Mouse (Mus musculus) urinary bladder, postnatal 14 days (tissue): Measurements from ENCODE around the gene Magi2.
"Not testable (repeated sequence)": the region's sequence is repeated elsewhere in the genome, so short reads cannot be mapped to it uniquely, and the experiment has no call there.

ENCODE experiments used
- DNase-seq: peaks from one replicate; pipeline ENCODE4 v3.0.0; 2021; ENCODE audit warnings: low spot score

Magi2 gene

DNA sequence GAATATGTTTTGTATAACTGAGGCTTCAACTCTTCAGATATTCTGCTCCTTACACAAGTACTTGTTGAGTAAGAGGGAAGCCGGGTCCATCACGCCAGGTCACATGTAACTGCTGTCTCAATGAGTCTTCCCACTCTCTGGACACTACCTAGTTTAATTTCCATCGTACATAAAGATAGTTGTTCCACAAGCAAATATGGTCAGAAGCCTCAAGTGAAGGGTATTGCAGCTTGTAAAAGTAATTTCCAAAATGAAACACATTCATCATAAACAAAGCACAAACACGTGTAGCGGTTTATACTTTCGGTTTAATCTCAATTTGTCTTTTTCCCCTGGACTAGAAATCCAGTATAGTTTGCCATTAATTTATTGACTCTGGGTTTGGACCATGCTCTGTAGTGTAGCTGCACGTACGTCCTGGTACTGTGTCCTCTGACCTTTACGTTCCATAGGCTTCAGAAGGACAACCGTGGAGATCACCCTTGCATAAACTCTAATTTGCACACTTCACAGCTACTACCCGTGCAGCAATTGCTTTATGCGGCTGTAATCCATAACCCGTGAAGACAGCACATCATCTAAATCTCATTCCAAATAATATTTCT is 1477.2 kb downstream of the Magi2 start:
- DNase-seq = no peak

DNA sequence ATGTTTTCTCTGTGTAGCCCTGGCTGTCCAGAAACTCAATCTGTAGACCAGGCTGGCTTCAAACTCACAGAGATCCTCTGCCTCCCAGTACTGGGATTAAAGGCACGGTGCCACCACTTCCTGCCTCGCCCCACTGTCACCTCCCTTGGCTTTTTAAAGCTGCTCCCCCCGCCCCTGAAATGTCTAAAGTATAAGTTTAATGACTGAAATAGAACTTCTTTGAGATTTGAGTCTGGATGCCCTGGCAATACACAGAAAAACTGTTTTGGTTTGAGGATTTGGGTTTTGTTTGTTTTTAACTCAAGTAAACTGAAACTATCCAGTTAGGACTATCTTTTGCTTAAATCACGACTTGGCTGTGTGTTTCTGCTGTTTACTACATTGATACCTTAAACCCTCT is 1478.0 kb downstream of the Magi2 start:
- DNase-seq = no peak

DNA sequence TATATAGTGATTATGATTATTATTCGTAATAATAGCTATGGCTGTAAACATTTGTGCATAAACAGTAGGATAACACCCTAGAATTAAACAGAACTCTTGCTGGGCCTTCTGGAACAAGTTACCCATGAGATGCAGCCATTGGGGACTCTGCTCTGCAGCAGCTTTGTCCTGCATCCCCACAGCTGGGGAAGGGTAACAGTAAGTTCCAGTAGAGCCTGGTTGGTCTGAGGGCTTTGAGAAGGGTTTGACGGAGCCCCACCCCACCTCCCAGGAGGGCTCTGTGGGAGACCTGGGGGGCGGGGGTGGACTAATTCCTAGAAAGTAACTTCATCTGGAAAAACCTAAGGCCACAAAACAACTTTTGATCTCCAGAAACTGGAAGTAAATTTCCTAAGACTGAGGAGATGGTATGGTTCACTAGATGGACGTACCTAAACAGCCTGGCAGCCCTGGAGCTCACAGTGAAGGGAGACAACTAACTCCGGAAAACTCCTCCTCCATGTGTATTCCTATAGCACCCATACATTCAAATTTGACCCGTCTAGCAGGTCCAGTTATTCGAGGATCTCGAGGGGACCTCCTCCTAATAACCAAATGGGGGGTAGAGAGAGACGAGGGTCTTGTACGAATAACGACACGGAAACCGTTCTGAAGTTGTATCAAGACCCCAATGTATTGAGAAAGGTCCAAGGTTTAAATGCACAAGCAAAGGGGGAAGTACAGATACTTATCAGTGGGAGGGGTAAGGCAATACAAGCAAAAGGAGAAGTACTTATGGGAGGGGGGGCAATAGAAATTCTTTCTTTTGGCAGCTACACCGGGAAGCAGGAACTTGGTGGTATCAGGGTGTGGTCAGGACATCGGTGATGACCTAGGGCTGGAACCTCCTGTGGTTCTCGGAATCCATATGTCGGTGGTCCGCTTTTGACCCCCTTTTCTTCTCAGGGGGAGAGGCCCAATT is 1479.8 kb downstream of the Magi2 start:
- not testable (repeated sequence) for DNase-seq

DNA sequence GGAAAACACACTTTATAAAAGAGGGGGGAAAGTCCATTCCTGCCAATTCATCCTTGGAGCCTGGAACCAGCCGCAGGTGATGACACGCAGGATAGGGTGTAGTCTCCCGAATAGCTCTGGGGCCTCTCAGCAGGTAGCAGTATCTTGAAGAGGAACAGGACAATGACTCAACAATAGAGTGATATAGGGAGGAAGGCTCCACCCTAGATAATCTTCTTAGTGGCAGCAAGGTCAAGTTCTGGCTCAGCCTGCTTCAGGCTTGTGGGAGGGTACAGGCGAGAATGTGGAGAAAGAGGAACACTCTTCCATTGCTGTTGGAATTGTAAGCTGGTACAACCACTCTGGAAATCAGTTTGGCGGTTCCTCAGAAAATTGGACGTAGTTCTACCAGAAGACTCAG is 1484.0 kb downstream of the Magi2 start:
- DNase-seq = not testable (repeated sequence)

DNA sequence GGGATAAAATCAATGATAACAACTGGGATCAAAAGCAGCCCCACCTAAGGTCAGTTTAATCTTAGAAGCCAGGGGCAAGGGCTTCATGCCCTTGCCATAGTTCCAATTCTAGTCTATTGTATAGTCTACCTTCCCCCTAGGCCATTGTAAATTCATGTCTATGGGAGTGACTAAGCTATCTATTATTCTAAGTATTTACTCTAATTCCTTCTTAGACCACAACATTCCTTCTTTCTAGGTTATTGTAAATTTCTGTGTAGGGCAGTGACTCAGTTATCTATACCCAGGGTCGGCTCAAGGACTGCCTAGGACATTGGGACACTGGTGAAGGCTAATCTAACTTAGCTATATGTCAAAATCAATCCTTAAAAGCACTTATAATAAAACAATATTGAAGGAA is 1487.8 kb downstream of the Magi2 start:
- DNase-seq = not testable (repeated sequence)

DNA sequence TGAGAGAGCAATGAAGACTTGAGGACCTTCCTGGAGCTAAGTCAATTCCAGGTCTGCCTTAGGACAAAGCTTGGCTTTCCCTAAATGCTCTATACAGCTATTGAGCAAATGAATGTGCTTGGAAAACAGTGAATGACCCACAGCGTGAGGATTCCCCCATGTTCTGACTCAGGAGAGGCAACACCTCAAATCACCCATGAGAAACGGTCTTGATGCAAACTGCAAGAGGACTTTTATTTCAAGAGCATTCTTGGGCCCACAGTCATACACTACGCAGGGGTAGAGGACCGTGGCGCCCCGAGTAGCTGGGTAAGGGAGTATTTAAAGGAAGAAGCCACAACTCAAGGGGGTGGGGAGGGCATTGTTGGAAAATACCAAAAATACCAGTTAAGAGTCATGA is 1489.1 kb downstream of the Magi2 start:
- DNase-seq = not testable (repeated sequence)

DNA sequence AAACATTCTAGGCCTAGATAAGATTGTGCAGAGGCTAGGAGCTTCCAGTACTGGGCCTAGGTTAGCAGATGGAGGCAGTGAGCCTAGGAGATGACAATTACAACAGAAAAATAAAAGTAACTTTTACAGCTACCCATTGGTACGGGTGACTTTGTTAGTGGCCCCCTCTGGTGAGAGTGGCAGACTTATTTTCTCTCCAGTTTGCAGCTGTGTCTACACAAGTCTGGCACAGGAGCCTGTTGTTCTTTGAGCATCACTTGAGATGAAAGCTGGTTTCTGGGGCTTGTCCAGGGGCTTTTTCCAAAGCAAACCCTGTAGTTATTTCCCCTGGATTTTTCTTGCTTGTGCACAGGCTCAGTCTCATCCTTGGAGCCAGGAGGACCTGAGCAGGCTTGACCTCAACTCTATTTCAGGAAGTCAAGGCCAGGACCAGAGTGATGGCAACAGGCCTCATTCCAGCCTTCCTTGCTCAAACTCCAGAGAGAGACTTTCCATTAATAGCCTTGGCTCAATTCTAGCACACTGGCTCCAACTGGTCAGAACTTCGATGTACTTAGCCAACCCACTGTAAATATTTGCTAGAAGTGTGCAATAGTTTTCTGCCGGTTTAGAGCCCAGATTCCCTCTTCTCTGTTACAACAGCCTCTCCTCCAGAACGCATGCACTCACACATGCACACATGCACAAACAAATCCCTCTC is 1493.5 kb downstream of the Magi2 start:
- DNase-seq = peak; percentile 38

DNA sequence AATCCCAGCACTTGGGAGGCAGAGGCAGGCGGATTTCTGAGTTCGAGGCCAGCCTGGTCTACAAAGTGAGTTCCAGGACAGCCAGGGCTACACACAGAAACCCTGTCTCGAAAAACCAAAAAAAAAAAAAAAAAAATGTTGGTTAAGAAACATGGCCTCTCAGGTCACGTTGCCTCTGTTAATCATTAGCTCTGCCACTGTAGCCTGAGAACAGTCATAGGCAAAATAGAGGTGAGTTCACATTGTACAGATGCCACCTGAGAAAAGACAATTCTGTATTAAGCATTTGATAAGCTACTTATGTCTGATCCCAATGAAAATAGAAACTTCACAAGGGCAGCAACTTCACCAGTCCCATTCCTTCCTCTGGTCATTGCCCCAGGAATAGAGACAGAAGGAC is 1496.4 kb downstream of the Magi2 start:
- not testable (repeated sequence) for DNase-seq

DNA sequence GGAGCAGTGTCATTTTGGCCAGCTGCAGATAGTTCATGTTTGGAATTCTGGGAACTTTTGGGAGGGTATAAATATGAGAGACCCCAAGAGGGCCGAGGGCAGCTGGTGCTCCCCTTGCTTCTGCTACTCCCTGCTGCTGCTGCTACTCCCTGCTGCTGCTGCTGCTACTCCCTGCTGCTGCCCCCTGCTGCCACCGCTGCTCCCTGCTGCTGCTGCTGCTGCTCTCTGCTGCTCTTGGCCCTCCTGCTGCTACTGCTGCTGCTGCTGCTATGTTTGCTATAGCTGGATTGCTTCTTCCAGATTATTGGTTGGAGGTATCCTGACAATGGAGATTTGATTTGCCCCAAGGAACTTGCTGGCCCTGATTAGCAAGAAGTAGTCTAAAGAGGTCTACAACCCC is 1512.0 kb downstream of the Magi2 start:
- no peak for DNase-seq

DNA sequence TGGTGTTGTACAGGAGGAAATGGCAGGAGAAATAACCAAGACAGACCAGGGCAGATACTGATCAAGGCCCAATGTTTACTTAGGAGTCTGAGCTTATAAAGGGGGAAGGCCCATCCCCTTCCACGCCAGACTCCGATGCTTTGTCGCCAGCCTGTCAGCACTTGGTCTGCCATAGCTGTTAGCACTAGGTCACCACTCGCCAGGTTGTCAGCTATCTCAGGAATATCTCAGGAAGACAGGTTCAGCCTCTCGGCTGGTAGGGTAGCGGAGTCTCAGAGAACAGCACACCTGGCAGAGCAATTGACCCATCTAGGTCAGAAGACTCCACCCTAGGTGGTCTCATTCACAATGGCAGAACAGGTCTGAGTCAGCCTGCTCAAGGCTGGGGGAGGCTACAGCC is 1514.4 kb downstream of the Magi2 start:
- no peak for DNase-seq

DNA sequence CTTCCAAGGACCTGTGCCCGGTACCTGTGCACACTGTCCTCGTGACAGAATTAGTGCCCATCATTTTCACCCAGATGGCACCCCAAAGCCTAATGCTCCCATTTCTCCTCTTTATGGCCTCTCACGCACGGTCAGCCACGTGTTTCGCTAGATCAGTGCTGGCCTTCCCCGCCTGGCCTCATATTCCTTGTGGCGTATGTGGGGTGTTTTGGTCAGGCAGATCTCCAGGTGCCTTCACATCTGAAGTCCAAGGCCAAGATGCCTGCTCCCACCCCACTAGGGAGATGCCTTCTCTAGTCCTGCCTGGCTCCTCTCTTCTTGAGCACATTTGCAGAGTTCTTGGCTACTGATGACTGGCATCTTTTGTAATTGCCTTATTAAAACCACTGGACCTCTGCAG is 1515.1 kb downstream of the Magi2 start:
- no peak for DNase-seq

DNA sequence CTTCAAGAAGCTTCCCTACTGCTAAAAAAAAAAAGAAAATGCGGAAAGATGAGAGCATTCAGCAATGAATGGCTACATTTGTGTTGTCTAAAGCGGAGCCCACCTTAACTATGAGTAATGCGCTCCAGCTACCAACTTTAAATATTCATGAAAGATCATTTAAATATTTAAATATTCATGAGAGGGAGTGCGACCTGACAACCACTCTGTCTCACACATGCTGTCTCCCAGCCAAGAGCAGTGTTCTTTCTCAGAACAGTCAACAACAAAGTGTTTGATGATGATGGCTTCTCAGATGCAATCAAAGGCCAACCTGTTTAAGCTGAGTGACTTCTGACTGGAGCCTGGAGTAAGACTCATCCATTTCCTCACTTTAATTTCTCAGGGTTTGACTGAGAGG is 1521.3 kb downstream of the Magi2 start:
- DNase-seq = no peak

DNA sequence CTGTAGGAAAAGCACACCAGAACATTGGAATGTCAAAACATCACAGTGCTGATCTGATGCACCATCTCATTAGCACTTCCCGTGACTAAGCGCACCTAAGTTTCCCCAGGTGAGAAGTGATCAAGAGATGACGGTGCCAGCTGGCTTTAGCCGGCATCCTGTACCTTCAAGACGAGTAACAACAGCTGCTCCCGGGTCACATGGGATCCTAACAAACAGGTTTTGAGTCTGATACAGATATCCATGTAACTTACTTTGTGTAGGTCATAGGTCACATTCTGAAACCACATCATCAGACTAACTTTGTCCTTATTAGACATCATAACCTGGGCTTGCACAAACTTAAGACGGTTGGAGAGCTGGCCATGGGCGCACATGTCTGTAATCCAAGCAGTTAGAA is 1522.0 kb downstream of the Magi2 start:
- no peak for DNase-seq

DNA sequence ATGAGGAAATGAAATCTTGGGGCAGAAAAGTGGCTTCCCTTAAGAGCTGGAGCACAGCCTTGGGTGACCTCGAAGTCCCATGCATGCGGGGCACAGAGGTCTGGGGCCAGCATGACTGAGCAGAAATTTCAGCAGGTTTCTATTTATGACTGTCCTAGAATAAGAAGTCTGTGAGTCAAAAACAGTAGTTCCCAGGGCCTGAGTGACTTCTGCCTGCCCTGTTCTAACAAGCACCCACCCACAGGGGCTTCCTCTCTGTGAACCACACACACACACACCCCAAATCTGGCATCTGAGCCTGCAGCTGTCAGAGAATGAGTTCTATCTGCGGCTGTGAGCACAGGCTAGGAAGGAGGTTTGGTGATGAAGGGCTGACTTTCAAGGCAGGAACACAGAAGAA is 1522.7 kb downstream of the Magi2 start:
- DNase-seq = no peak

DNA sequence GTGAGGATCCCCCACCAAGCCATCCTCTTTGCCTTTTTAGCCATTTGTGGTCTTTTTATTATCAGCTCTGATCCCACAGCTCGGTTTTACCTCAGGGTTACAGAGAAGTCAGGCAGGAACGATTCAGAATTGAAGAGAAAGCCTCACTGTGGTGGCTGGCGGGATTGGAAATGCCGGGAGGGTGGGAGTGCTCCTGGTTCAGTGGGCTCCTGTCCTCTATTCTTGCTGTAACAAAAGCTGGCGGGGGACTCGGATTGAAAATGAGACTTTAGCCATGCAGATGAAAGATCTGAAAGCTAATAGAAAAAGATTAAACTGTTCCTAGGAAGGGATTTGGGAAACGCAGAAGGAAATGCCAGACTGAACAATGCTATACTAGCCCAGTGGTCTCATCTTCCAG is 1524.2 kb downstream of the Magi2 start:
- no peak for DNase-seq

DNA sequence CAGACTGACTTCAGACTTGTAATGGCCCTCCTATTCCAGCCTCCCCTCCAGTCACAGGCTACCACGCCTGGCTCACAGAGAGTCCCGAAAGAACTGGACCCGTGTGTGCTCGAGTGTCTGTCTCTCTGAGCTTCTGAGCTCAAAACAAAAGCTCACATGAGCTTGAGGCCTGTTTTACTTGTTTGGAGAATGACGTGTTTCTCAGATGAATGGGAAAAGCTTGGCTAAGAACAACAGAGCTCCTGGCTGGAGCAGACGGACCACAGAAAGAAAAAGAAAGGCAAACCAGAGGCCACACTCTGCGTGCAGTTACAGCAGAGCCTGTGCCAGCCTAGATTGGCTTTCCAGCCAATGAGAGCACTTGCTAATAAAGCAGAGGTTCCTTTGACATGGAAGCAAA is 1524.9 kb downstream of the Magi2 start:
- DNase-seq = no peak

DNA sequence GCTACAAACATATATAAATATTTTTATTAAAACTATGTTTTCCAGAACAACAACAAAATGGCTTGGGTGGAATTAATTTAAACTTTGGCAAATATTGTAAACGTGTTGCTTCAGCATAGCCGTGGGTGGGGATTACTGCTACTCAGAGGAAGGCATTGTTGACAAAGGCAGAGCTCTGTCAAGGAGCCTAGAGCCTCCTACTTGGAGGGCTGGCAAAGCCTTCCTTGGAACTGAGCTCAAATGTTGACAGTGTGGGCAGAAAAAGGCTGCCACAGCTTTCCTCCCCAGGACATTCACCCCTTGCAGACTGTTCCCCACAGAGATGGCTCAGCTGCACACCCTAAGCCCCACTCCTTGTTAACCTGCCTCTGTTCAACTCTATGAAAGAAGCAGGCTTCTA is 1526.3 kb downstream of the Magi2 start:
- no peak for DNase-seq

DNA sequence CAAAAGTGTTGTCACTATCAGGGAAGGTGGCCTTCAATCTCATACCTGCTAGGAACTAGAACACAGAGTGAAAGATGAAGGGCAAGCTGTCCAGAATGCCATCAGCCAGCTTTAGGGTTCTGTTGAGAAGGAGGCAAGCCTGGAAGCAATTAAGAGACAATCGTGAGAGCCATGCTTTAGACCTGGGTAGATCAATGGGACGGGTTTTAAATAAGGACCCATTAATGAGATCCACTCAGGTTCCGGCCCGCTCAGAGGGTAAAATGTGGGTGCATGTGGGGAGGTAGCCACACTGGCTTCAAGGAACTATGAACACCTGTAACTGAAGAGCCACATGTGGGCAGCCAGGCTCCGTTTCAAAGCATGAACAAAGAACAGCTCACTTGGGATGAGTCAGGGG is 1527.1 kb downstream of the Magi2 start:
- DNase-seq = no peak
